Mouse (Mus musculus) CD4-positive, CD25-positive, alpha-beta regulatory T cell, adult 4 months (primary cell): Measurements from ENCODE around the gene 6030498E09Rik. TPM values are rescaled to one million over a fixed set of nuclear protein-coding genes. Genes with fewer than 3 reads are reported as not detected.

ENCODE experiments used
- ATAC-seq: one replicate; pipeline ENCODE4 v1.8.0; 2017
- polyA plus RNA-seq, 2 experiments: library from polyadenylated mRNA; unstranded; fragments of 100-300 nt; shearing (Covaris generic); gene quantifications; one replicate each; pipeline ENCODE4 v1.2.1; 2017

The 6030498E09Rik gene
- polyA plus RNA-seq, result not detected

GRCm38 (mm10) chrX:38772478-38772877, at the start of gene 6030498E09Rik:
TSS of gene 6030498E09Rik (plus strand) at chrX:38772671.
- ATAC-seq, result no peak

- no peak for ATAC-seq
These were observed 42.4 kb upstream of the 6030498E09Rik start for GRCm38 (mm10) chrX:38730081-38730480.

GRCm38 (mm10) chrX:38730639-38731038, 41.8 kb upstream of the 6030498E09Rik start:
- ATAC-seq, result no peak

- ATAC-seq, result no peak
These were observed 38.8 kb upstream of the 6030498E09Rik start for GRCm38 (mm10) chrX:38733683-38734082.

- ATAC-seq, result no peak
These were observed 37.3 kb upstream of the 6030498E09Rik start for GRCm38 (mm10) chrX:38734916-38735880.

- no peak for ATAC-seq
These were observed 1.0 kb upstream of the 6030498E09Rik start for GRCm38 (mm10) chrX:38771453-38771852.

- no peak for ATAC-seq
These were observed 585 bp upstream of the 6030498E09Rik start for GRCm38 (mm10) chrX:38771886-38772285.

GRCm38 (mm10) chrX:38794373-38794772, 21.9 kb downstream of the 6030498E09Rik start:
- no peak for ATAC-seq

GRCm38 (mm10) chrX:38813934-38814333, 41.5 kb downstream of the 6030498E09Rik start:
- ATAC-seq, result no peak

GRCm38 (mm10) chrX:38816841-38817240, 44.4 kb downstream of the 6030498E09Rik start:
- no peak for ATAC-seq

GRCm38 (mm10) chrX:38958571-38958970, 186.1 kb downstream of the 6030498E09Rik start:
- no peak for ATAC-seq

- no peak for ATAC-seq
These were observed 223.8 kb downstream of the 6030498E09Rik start for GRCm38 (mm10) chrX:38996265-38996664.

Other genes starting within 250 kb of the 6030498E09Rik start
- 10 to 100 TPM; 28.4 to 31.1 TPM for gene Cul4b, start 196.5 kb upstream of the 6030498E09Rik start, polyA plus RNA-seq
- gene Mcts1, start 172.1 kb upstream of the 6030498E09Rik start, polyA plus RNA-seq, result 100 to 1,000 TPM; 110 to 133 TPM
- 10 to 100 TPM; 22.2 to 23.3 TPM for gene C1galt1c1, start 137.6 kb upstream of the 6030498E09Rik start, polyA plus RNA-seq